Mouse (Mus musculus): ENCODE results near the gene Ms4a12.
"Not testable (repeated sequence)": the region's sequence is repeated elsewhere in the genome, so short reads cannot be mapped to it uniquely, and the experiment has no call there.

Ms4a12 gene

GRCm38 (mm10) chr19:11232348-11232747, at the start of gene Ms4a12:
TSS of gene Ms4a12 (minus strand) at chr19:11232448.
- no peak for DNase-seq

GRCm38 (mm10) chr19:11280223-11280622, 48.0 kb upstream of the Ms4a12 start:
- DNase-seq = no peak

GRCm38 (mm10) chr19:11276431-11276830, 44.2 kb upstream of the Ms4a12 start:
- no peak for DNase-seq

GRCm38 (mm10) chr19:11266956-11267355, 34.7 kb upstream of the Ms4a12 start:
- no peak for DNase-seq

- DNase-seq = no peak
These were observed 34.0 kb upstream of the Ms4a12 start, which contains the start of gene Ms4a1 for GRCm38 (mm10) chr19:11266052-11266845. TSS of gene Ms4a1 (minus strand) at chr19:11266241.

- no peak for DNase-seq
These were observed 32.4 kb upstream of the Ms4a12 start for GRCm38 (mm10) chr19:11264602-11265185.

GRCm38 (mm10) chr19:11263549-11263948, 31.3 kb upstream of the Ms4a12 start:
- DNase-seq = no peak

- DNase-seq = not testable (repeated sequence)
These were observed 30.7 kb upstream of the Ms4a12 start for GRCm38 (mm10) chr19:11262932-11263331.

GRCm38 (mm10) chr19:11261522-11261921, 29.3 kb upstream of the Ms4a12 start:
- no peak for DNase-seq

- no peak for DNase-seq
These were observed 12.0 kb upstream of the Ms4a12 start for GRCm38 (mm10) chr19:11244230-11244629.

GRCm38 (mm10) chr19:11242560-11242959, 10.3 kb upstream of the Ms4a12 start:
- peak; percentile 1 for DNase-seq

GRCm38 (mm10) chr19:11235820-11236219, 3.6 kb upstream of the Ms4a12 start:
- no peak for DNase-seq

GRCm38 (mm10) chr19:11234921-11235735, 2.9 kb upstream of the Ms4a12 start:
- DNase-seq = no peak

GRCm38 (mm10) chr19:11234244-11234643, 2.0 kb upstream of the Ms4a12 start:
- no peak for DNase-seq

GRCm38 (mm10) chr19:11196546-11196945, 35.7 kb downstream of the Ms4a12 start, which contains the start of gene Ms4a13:
TSS of gene Ms4a13 (minus strand) at chr19:11196737.
- no peak for DNase-seq

- no peak for DNase-seq
These were observed 39.7 kb downstream of the Ms4a12 start for GRCm38 (mm10) chr19:11192552-11192951.

GRCm38 (mm10) chr19:11184121-11184520, 48.1 kb downstream of the Ms4a12 start:
- DNase-seq = no peak

GRCm38 (mm10) chr19:11177464-11177863, 54.8 kb downstream of the Ms4a12 start:
- no peak for DNase-seq

GRCm38 (mm10) chr19:11165172-11165571, 67.1 kb downstream of the Ms4a12 start, which contains the start of gene 1700025F22Rik:
TSS of gene 1700025F22Rik (minus strand) at chr19:11165320.
- DNase-seq = no peak

All from retina, postnatal 1 day (tissue).